Mouse (Mus musculus) thymus, postnatal 0 days (tissue): ENCODE results near the gene Epha6. TPM values are rescaled to one million over a fixed set of nuclear protein-coding genes. Genes with fewer than 3 reads are reported as not detected.
"Not testable (repeated sequence)": the region's sequence is repeated elsewhere in the genome, so short reads cannot be mapped to it uniquely, and the experiment has no call there.

Experiments used
- DNase-seq: peaks from one replicate; pipeline ENCODE4 v3.0.0-alpha.2; 2015; ENCODE audit warnings: low spot score
- polyA plus RNA-seq: library from polyadenylated mRNA; unstranded; fragments of >200 nt; fragmentation: Nextera tagmentation; extraction: Ambion mirVana; gene quantifications from 2 replicates; pipeline ENCODE4 v1.2.1, GENCODE M21; 2015

Gene Epha6
- polyA plus RNA-seq, 1 experiment from 2014 or later = 0.08 TPM

- DNase-seq = no peak
These were observed 598.3 kb downstream of the Epha6 start for GRCm38 (mm10) chr16:60006857-60007568.

GRCm38 (mm10) chr16:59969816-59970215, 635.5 kb downstream of the Epha6 start:
- DNase-seq = no peak

GRCm38 (mm10) chr16:59955731-59956130, 649.6 kb downstream of the Epha6 start:
- no peak for DNase-seq

- no peak for DNase-seq
These were observed 681.6 kb downstream of the Epha6 start for GRCm38 (mm10) chr16:59923696-59924095.

GRCm38 (mm10) chr16:59880073-59880472, 725.3 kb downstream of the Epha6 start:
- DNase-seq = no peak

GRCm38 (mm10) chr16:59871792-59872191, 733.5 kb downstream of the Epha6 start:
- no peak for DNase-seq

GRCm38 (mm10) chr16:59854160-59854717, 751.1 kb downstream of the Epha6 start:
- no peak for DNase-seq

- no peak for DNase-seq
These were observed 752.6 kb downstream of the Epha6 start for GRCm38 (mm10) chr16:59852689-59853088.

- DNase-seq = no peak
These were observed 758.8 kb downstream of the Epha6 start for GRCm38 (mm10) chr16:59846574-59846973.

- no peak for DNase-seq
These were observed 768.6 kb downstream of the Epha6 start for GRCm38 (mm10) chr16:59836778-59837177.

- no peak for DNase-seq
These were observed 769.0 kb downstream of the Epha6 start for GRCm38 (mm10) chr16:59836304-59836703.

GRCm38 (mm10) chr16:59832468-59832867, 772.9 kb downstream of the Epha6 start:
- DNase-seq = no peak

- peak; percentile 4 for DNase-seq
These were observed 775.7 kb downstream of the Epha6 start for GRCm38 (mm10) chr16:59829655-59830054.

- not testable (repeated sequence) for DNase-seq
These were observed 805.5 kb downstream of the Epha6 start for GRCm38 (mm10) chr16:59799790-59800189.

GRCm38 (mm10) chr16:59772297-59772696, 833.0 kb downstream of the Epha6 start:
- no peak for DNase-seq

- DNase-seq = no peak
These were observed 834.9 kb downstream of the Epha6 start for GRCm38 (mm10) chr16:59770421-59770820.

- DNase-seq = no peak
These were observed 835.4 kb downstream of the Epha6 start for GRCm38 (mm10) chr16:59769936-59770335.

- DNase-seq = no peak
These were observed 844.5 kb downstream of the Epha6 start for GRCm38 (mm10) chr16:59760875-59761274.

- no peak for DNase-seq
These were observed 854.4 kb downstream of the Epha6 start for GRCm38 (mm10) chr16:59750905-59751304.

- DNase-seq = no peak
These were observed 861.7 kb downstream of the Epha6 start for GRCm38 (mm10) chr16:59743669-59744068.

GRCm38 (mm10) chr16:59715524-59715923, 889.8 kb downstream of the Epha6 start:
- no peak for DNase-seq

GRCm38 (mm10) chr16:59693230-59693629, 912.1 kb downstream of the Epha6 start:
- DNase-seq = no peak

- no peak for DNase-seq
These were observed 916.2 kb downstream of the Epha6 start for GRCm38 (mm10) chr16:59689120-59689519.
